Mouse (Mus musculus): ENCODE data around the gene Ncor2.

Ncor2 gene

DNA sequence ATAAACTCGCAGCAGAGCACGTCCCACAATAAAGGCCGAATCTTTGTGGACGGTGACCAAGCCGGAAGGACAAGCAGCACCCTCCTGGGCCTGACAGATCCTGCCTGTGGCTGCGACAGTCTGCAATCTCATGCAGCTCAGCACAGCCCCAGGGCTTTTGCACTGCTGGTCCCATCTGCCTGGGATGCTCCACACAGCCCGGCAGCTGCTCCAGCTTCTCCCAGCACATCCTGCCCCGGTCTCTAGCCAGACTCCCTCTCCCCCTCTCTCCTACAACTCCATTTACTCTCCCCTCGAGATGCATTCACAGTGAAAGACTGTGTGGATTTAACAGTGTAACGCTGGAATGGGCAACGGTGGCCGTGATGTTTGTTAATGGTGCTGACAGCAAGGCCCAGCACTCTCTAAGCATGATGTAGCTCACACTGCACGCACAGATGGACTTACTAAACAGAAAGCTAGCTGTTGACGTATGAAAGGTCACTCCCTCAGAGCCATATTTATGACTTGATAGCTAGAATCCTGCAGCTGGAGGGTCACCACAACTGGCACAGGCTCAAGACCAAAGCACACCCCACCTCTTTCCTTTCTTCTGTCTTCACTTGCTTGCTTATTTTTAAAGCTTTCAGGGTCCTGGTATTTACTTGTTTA is 83.4 kb downstream of the Ncor2 start:
- DNase-seq (ENCODE audit: low read depth), result no peak

DNA sequence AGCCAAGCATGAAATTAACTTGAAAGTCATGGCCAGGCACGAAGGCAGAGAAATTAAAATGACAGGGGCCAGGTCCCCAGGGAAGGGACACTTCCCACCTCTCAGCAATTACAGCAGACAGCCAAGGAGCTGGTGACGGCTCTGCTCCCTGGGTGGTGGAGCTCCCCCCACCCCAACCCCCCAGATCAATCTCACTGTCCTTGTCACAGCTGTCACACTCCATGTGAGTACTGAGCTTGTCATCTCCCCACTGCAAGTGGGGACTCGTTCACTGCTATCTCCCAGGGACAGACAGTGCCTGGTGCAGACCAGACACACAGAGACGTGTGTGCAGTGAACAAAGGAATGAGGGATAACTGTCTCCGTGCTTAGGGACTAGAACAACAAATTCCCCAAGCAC is 85.2 kb downstream of the Ncor2 start:
- DNase-seq (ENCODE audit: low read depth), result no peak

GRCm38 (mm10) chr5:125088076-125088475 is 90.9 kb downstream of the Ncor2 start:
- no peak for DNase-seq (ENCODE audit: low read depth)

DNA sequence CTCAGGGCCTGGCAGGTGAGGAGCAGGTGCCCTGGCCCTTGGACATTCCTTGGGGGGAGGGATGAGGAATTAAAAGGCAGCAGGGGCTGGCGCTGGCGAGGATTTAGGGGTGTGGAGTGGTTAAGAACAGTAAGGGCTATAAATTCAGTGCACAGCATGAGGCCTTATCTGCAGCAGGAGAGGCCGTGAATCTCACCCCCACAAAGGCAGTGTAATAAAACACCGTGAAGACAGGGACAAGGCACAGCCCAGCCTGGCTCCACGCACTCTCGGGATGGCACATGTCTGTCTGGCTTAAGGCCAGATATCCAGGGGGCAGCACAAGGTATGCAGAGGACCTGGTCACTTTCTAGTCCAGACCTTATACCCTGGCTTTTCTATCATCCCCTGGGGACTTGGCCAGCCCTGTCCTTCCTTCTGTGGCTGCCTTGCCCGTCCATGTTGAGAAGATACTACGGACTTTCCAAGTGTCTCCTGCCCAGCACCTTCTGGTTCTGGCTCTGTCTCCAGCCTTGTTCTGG is 93.9 kb downstream of the Ncor2 start:
- no peak for DNase-seq (ENCODE audit: low read depth)

DNA sequence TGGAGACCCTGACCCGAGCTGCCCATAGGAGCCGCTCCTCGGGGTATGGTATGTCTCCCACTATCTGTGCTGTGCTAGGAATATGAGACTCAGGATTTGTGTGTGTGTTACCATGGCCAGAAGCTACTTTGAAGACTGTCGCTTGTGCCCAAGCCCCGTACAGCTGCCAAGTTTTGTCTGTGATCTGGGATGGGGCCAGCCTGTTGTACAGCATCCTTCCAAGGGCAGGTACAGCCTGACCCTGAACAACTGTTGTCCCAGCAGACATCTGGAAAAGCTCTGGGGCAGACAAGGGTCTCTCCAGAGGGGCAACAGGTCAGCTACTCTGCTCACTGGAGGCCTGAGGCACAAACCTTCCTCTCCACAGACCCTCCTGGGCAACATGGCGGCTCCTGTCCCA is 95.3 kb downstream of the Ncor2 start:
- no peak for DNase-seq (ENCODE audit: low read depth)

GRCm38 (mm10) chr5:125081318-125082101 is 97.5 kb downstream of the Ncor2 start:
- peak; percentile 94 for DNase-seq (ENCODE audit: low read depth)

DNA sequence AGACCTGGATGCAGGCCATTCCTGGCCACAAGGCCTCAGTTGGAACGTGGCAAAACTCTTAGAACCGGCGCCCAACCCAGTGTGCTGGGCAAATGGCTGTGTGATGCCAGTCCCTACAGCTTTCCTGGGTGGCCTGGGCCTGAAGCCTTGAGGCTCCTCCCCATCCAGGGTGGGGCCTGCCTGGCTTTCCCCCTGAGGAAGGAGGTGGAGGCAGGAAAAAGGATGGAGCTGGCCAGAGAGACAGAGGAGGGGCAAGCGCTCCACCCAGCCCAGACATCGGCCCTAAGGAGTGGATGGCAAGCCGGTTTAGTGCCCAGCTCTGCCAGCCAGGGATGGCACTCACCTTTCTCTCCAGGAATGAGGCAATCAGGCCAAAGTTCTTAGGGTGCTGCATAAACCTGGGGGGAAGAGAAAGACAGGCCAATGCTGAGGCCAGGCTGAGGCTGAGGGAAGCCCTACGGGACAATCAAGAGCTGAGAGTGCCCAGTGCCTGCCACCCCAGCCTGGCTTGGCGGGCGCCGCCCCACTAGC is 98.2 kb downstream of the Ncor2 start:
- DNase-seq (ENCODE audit: low read depth), result no peak

- no peak for DNase-seq (ENCODE audit: low read depth)
These were observed 98.7 kb downstream of the Ncor2 start for GRCm38 (mm10) chr5:125080352-125080751.

DNA sequence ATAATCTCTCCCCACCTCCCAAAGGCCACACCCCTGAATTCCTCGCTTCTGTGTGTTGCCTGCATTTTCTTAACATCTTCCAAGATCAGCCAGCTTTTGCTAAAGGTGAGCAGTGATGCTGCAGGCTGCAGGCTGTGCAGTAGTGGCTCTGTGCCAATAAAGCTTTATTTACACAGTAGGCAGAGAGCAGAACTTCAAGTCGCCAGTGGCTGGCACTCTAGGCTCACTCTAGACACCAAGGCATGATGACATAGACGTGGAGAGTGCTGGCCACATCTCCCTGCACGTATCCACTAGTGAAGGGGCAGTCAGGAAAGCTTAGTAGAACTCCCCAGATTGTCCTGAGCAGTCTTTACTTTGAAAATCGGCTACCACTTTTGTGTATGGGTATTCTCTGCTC is 100.8 kb downstream of the Ncor2 start:
- DNase-seq (ENCODE audit: low read depth), result no peak

GRCm38 (mm10) chr5:125076183-125076582 is 102.8 kb downstream of the Ncor2 start:
- no peak for DNase-seq (ENCODE audit: low read depth)

DNA sequence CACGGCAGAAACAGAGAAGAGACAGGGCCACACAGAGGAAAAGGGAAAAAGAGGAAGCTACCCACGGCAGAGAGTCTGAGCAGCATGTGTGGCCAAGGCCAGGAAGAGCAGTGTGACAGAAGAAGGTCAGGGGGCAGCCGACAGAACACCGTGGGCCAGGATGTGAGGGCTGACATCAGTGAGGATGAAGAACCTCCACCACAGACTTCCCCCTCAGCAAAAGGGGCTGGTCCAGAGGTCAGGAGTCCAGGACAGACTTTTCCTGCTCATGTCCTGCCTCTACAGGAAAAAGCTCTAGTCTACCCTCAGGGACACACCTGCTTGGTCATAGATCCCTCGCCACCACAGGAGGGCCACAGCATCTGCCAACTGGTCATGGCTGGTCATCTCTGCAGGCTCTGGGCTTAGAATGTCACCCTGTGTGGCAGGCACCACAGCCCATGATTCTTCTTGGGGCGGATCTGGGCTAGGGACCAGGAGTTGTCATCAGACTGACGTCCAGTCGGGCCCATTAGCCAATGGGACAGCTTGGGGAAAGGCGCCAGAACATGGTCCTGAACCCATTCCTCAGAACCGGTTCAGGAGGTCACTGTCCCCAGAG is 104.3 kb downstream of the Ncor2 start:
- no peak for DNase-seq (ENCODE audit: low read depth)

DNA sequence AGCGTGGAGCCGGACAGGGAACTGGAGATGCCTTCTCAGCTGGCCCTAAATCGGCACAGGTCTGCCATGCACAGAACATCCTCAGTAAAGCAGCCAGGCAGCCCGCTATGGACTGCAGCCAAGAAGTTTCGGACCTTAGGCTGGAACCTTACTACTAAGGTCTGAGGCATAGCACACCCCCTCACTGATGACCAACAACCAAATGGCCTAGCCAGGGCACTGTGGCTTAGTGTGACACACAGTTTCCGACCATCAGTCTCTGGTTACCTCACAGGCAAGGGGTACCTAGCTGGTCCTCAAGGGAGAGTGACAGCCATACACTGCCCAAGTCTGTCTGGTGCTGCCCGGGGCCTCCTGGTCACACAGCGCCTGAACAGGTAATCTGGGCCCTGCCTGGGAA is 105.1 kb downstream of the Ncor2 start:
- DNase-seq (ENCODE audit: low read depth), result no peak

DNA sequence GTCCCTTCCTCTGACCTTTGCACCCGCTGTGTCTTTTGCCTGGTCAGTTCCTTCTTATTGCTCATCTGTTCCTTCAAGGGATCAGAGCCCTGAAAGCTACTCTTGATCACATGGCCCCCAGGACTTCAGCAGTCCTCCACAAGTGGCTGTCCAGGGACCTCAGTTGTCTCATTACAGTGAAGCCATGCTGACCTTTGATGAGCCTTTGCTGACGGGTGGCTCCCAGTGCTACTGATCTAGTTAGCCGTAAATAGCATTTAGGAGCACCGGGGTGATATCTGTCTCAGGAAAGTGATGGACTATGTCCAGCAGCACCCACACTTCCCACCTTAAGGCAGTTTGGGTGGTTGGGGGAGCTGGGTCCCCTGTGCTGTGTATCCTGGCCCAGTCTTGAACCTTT is 105.7 kb downstream of the Ncor2 start:
- DNase-seq (ENCODE audit: low read depth), result no peak

DNA sequence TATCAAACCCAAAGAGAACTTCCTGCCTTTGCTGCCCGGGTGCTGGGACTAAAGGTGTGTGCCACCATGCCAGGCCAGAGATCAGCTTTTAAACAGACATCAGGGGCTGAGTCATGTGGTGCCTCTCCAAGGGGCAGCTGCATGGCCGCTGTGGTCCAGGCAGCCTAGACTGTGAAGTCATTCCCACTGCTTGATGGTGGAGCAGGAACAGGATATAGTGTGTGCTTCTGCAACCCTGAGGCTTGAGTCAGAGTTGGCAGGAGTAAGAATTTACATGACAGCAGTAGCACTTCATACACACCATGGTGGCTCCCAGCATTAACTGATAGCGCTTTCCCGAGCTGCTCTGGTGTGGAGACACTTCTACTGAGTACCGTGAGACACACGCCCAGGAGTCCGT is 106.6 kb downstream of the Ncor2 start:
- peak; percentile 79 for DNase-seq (ENCODE audit: low read depth)

- DNase-seq (ENCODE audit: low read depth), result no peak
These were observed 107.1 kb downstream of the Ncor2 start for GRCm38 (mm10) chr5:125071919-125072318.

DNA sequence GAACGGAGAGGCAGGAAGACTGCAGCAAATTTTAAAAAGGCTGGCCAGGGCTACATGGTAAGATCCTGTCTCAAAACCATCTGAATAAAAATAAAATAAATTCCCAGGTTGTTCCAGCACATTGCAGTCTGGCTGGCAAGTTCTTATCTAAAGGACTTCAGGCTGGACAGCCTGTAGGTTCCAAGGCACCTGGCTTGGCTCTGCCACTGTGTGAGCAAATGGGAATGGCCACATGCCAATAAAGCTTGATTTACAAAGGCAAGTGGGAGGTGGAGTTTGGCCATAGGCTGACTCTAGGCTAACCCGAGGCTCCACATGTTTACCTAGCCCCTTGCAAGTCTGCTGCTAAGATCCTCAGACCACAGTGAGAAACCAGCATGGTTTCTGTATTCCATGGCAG is 108.6 kb downstream of the Ncor2 start:
- DNase-seq (ENCODE audit: low read depth), result no peak

- DNase-seq (ENCODE audit: low read depth), result no peak
These were observed 109.1 kb downstream of the Ncor2 start for GRCm38 (mm10) chr5:125069916-125070315.

DNA sequence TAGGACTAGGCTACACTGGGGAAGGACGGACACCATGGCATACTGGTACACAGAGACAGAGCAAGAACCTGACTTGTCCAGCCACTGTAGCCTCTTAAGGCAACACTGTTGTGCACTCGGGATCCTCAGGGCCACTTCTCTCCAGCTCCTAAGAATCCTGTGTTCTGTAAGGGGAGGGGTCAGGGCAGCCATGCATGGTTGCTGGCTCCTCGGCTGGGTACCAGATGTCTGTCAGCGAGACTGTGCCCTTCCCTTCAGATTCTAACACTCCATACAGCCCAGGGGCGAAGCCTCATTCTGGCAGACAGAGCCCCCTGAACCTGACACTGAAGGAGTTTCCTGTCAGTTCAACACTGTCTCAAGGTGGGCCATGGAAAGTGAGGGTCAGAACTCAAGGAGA is 109.6 kb downstream of the Ncor2 start:
- DNase-seq (ENCODE audit: low read depth), result no peak

- DNase-seq (ENCODE audit: low read depth), result no peak
These were observed 110.6 kb downstream of the Ncor2 start for GRCm38 (mm10) chr5:125068371-125068951.

GRCm38 (mm10) chr5:125067673-125068072 is 111.3 kb downstream of the Ncor2 start:
- DNase-seq (ENCODE audit: low read depth), result no peak

- DNase-seq (ENCODE audit: low read depth), result no peak
These were observed 112.2 kb downstream of the Ncor2 start for GRCm38 (mm10) chr5:125066479-125067471.

All from fibroblast of lung, adult 2 months (primary cell).